Comparison of ENCODE assay signal across 28 mouse cellular contexts in the genomic region with DNA sequence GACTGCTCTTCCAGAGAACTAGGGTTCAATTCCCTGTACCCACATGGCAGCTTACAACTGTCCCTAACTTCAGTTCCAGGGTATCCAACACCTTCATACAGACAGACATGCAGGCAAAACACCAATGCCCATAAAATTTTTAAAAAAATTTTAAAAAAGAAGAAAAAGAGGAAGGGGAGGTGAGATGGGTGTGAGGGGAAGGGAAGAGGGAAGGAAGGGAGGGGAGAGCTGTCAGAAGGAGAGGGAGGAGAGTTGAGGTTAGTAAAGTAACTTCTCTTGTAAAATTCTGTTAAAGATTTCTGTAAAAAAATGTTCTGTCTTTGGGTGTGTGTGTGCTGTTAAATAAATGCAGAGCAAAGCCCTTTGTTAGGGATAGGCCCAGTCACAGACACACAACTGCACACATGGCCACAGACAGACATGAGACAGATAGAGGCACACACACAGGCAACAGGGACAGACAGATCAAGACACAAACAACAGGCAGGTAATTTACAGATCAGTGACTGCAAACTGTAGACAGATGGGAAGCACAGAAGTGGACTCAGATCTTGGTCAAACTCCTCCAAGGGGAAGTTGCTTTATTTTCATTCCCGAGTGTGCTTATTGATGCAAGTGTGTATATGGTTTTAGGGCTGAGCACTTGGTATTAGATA. TPM values are rescaled to one million over a fixed set of nuclear protein-coding genes. Genes with fewer than 3 reads are reported as not detected.
DNase-seq lines count a peak whose midpoint lies in the region; ATAC-seq and TF ChIP-seq lines count a peak whose summit lies in the region.
"Had no signal": no experiment of that assay in that cellular context is flagged by ENCODE, and none has a peak within 500 bp of the region (broad histone marks: within the 10 kb centered on the region; RNA-seq: fewer than 3 reads in every experiment).

No protein-coding gene starts in this region.

- TF ChIP-seq POLR2A in thymus, adult 2 months (IDR thresholded peaks at IDR 0.05; ENCODE audit: control insufficient read depth, extremely low read depth, insufficient read depth, low read length, poor library complexity) = no peak

- ATAC-seq in hindbrain, embryonic 16.5 days = no peak
- ATAC-seq: forebrain, embryonic 15.5 days; intestine, embryonic 16.5 days had no signal

- H3K4me1 ChIP-seq in thymus, adult 2 months (replicated peaks; ENCODE audit: control insufficient read depth, insufficient read depth, low read length) = peaks cover 35% of the 10 kb centered on the region
- H3K4me1 ChIP-seq in hindbrain, embryonic 16.5 days (ENCODE audit: control insufficient read depth, insufficient read depth, low read depth, low read length) = no peaks in the 10 kb centered on the region
- H3K4me1 ChIP-seq: embryonic facial prominence, embryonic 10.5 days; forebrain, embryonic 15.5 days; hindbrain, embryonic 15.5 days; neural tube, embryonic 12.5 days had no signal

- no peak overlapping the region for H3K9ac ChIP-seq in hindbrain, embryonic 16.5 days (ENCODE audit: low read depth, low read length)
- H3K9ac ChIP-seq: forebrain, embryonic 15.5 days; hindbrain, embryonic 15.5 days; neural tube, embryonic 12.5 days had no signal

- peak overlapping the region; percentile 46 for H3K27ac ChIP-seq in thymus, adult 2 months (ENCODE audit: control insufficient read depth, insufficient read depth, low read length)
- H3K27ac ChIP-seq in macrophage = peak overlapping the region; percentile 95
- no peak overlapping the region for H3K27ac ChIP-seq in hindbrain, embryonic 16.5 days (ENCODE audit: low read depth, low read length)
- H3K27ac ChIP-seq: embryonic facial prominence, embryonic 10.5 days; forebrain, embryonic 15.5 days; hindbrain, embryonic 15.5 days; neural tube, embryonic 12.5 days had no signal

- 17% methylated on average over 1 of the region's 1 CpGs for WGBS in thymus, adult 2 months
- 8% methylated on average over 1 of the region's 1 CpGs for WGBS in macrophage (ENCODE audit: missing documents)
- WGBS in hindbrain, embryonic 16.5 days = 93% methylated on average over 1 of the region's 1 CpGs

- no peaks in the 10 kb centered on the region for H3K79me2 ChIP-seq in macrophage (ENCODE audit: inconsistent target)

- H3K4me3 ChIP-seq in thymus, adult 2 months (ENCODE audit: control insufficient read depth, insufficient read depth, low read length) = no peak overlapping the region
- H3K4me3 ChIP-seq in macrophage (ENCODE audit: inconsistent target) = no peak overlapping the region
- no peak overlapping the region for H3K4me3 ChIP-seq in hindbrain, embryonic 16.5 days (ENCODE audit: low read length)
- H3K4me3 ChIP-seq: embryonic facial prominence, embryonic 10.5 days; forebrain, embryonic 15.5 days; hindbrain, embryonic 15.5 days; left cerebral cortex, adult 2 months; neural tube, embryonic 12.5 days had no signal

- no peaks in the 10 kb centered on the region for H3K36me3 ChIP-seq in thymus, adult 2 months (ENCODE audit: control insufficient read depth, insufficient read depth, low read length)
- no peaks in the 10 kb centered on the region for H3K36me3 ChIP-seq in macrophage (ENCODE audit: inconsistent target)
- H3K36me3 ChIP-seq in hindbrain, embryonic 16.5 days (ENCODE audit: control insufficient read depth, insufficient read depth, low read length) = no peaks in the 10 kb centered on the region
- H3K36me3 ChIP-seq: embryonic facial prominence, embryonic 10.5 days; forebrain, embryonic 15.5 days; hindbrain, embryonic 15.5 days; neural tube, embryonic 12.5 days had no signal

- intact Hi-C loops in heart, postnatal 25 days (cut with DNase I) = no loop called here

- H3K9me3 ChIP-seq in hindbrain, embryonic 16.5 days (ENCODE audit: control insufficient read depth, low read length) = no peaks in the 10 kb centered on the region
- H3K9me3 ChIP-seq: embryonic facial prominence, embryonic 10.5 days; forebrain, embryonic 15.5 days; hindbrain, embryonic 15.5 days; neural tube, embryonic 12.5 days had no signal

- H3K27me3 ChIP-seq in thymus, adult 2 months (ENCODE audit: control insufficient read depth, insufficient read depth, low read length) = no peaks in the 10 kb centered on the region
- H3K27me3 ChIP-seq in hindbrain, embryonic 16.5 days (replicated peaks; ENCODE audit: control insufficient read depth, insufficient read depth, low read length) = no peaks in the 10 kb centered on the region
- H3K27me3 ChIP-seq: forebrain, embryonic 15.5 days; hindbrain, embryonic 15.5 days; neural tube, embryonic 12.5 days had no signal

- TF ChIP-seq CTCF in thymus, adult 2 months (IDR thresholded peaks at IDR 0.05; ENCODE audit: borderline replicate concordance, control insufficient read depth, extremely low read depth, insufficient read depth, low read length, poor library complexity) = no peak

- no peak overlapping the region for H3K4me2 ChIP-seq in hindbrain, embryonic 16.5 days (ENCODE audit: low read length)
- H3K4me2 ChIP-seq: forebrain, embryonic 15.5 days; hindbrain, embryonic 15.5 days; neural tube, embryonic 12.5 days had no signal

- peak; percentile 76 for DNase-seq in heart, adult 11 months
- DNase-seq in heart, postnatal 25 days (ENCODE audit: low spot score) = no peak
- no peak for DNase-seq in thymus, adult 2 months
- no peak for DNase-seq in thymus, postnatal 14 days
- no peak for DNase-seq in kidney, postnatal 10 days
- DNase-seq: adrenal gland, adult 8-10 months; cerebellum, adult 9-10 months; gastrocnemius, postnatal 25 days; kidney, adult 9 months; kidney, postnatal 36 days; layer of hippocampus, adult 9-11 months; lung, postnatal 14 days; midbrain, embryonic 14.5 days had no signal

RNA-seq across cellular contexts. Expression of a gene that starts 35.7 kb away (rescaled TPM):
- 10 to 100 TPM in 1 of 2 experiments, 1 to 10 TPM in 1; 3.0 to 11.3 TPM for total RNA-seq in heart, postnatal 25 days (2021)
- polyA plus RNA-seq in thymus, adult 2 months (2012; rRNA removed) = 52.4 and 61.3 TPM in 2 replicates
- not detected for total RNA-seq in macrophage (2018; cell fraction: chromatin; rRNA removed)
- not detected for total RNA-seq in macrophage (2018; cell fraction: cytosol; rRNA removed)
- not detected for total RNA-seq in macrophage (2018; cell fraction: nucleus; rRNA removed)
- not detected in 3 replicates for polyA plus RNA-seq in macrophage (2018)
- 0.32 TPM in 1 of 2 replicates, not detected in the other for polyA plus RNA-seq in hindbrain, embryonic 16.5 days (2015; fragmentation: Nextera tagmentation; extraction: Ambion mirVana)
- total RNA-seq: hematopoietic stem cell, adult 5-6 weeks; left cerebral cortex, adult 2 months; left cerebral cortex, postnatal 36 days; megakaryocyte-erythroid progenitor cell, adult 5-6 weeks had no signal
- polyA plus RNA-seq: activated CD4-positive, CD25-positive, alpha-beta regulatory T cell, adult 4 months; embryonic facial prominence, embryonic 10.5 days; forebrain, embryonic 15.5 days; heart, embryonic 16.5 days; hindbrain, embryonic 15.5 days; intestine, embryonic 16.5 days; liver, embryonic 16.5 days; midbrain, embryonic 14.5 days; neural tube, embryonic 12.5 days; stomach, embryonic 16.5 days had no signal

RNA-seq across cellular contexts. Expression of a gene that starts 42.5 kb away (rescaled TPM):
- 10 to 100 TPM; 11.5 to 11.7 TPM for total RNA-seq in heart, postnatal 25 days (2021)
- 30.7 and 33.2 TPM in 2 replicates for polyA plus RNA-seq in thymus, adult 2 months (2012; rRNA removed)
- total RNA-seq in macrophage (2018; cell fraction: chromatin; rRNA removed) = 10 to 100 TPM in 12 of 26 experiments, 1 to 10 TPM in 12, under 1 TPM in 2; 0.26 to 52.6 (median 8.3) TPM
- 10 to 100 TPM in 16 of 26 experiments, 1 to 10 TPM in 10; 5.6 to 72.7 (median 28.0) TPM for total RNA-seq in macrophage (2018; cell fraction: cytosol; rRNA removed)
- total RNA-seq in macrophage (2018; cell fraction: nucleus; rRNA removed) = 10 to 100 TPM in 16 of 26 experiments, 1 to 10 TPM in 10; 6.9 to 68.1 (median 19.1) TPM
- 24.0 to 59.9 TPM (median 43.6 TPM) in 3 replicates for polyA plus RNA-seq in macrophage (2018)
- 18.4 and 22.6 TPM in 2 replicates for polyA plus RNA-seq in hindbrain, embryonic 16.5 days (2015; fragmentation: Nextera tagmentation; extraction: Ambion mirVana)

RNA-seq across cellular contexts. Expression of a gene that starts 54.5 kb away (rescaled TPM):
- total RNA-seq in heart, postnatal 25 days (2021) = 1 to 10 TPM; 6.6 to 6.8 TPM
- 2.6 and 3.4 TPM in 2 replicates for polyA plus RNA-seq in thymus, adult 2 months (2012; rRNA removed)
- total RNA-seq in macrophage (2018; cell fraction: chromatin; rRNA removed) = 1 to 10 TPM in 18 of 26 experiments, not detected in 8; 1.5 to 8.8 (median 3.3) TPM
- 1 to 10 TPM; 2.6 to 7.3 (median 4.9) TPM for total RNA-seq in macrophage (2018; cell fraction: cytosol; rRNA removed)
- total RNA-seq in macrophage (2018; cell fraction: nucleus; rRNA removed) = 10 to 100 TPM in 1 of 26 experiments, 1 to 10 TPM in 20, under 1 TPM in 5; 0.52 to 12.3 (median 1.8) TPM
- polyA plus RNA-seq in macrophage (2018) = 2.4 to 20.5 TPM (median 3.8 TPM) in 3 replicates
- 38.5 and 39.1 TPM in 2 replicates for polyA plus RNA-seq in hindbrain, embryonic 16.5 days (2015; fragmentation: Nextera tagmentation; extraction: Ambion mirVana)

Comparison
In these comparisons a context has a peak if more than half of its experiments do, and no peak if none do; other contexts are left out.
1. RNA of a gene that starts 35.7 kb away (polyA plus RNA-seq): 52.4 to 61.3 TPM in thymus, adult 2 months; not detected in macrophage and 0.32 TPM in hindbrain, embryonic 16.5 days; every median in the first group is over 10 times any median in the second.